Mouse (Mus musculus): ENCODE measurements at regions not wholly inside any gene's neighbourhood (a gene's known extent, or its start where the extent isn't known, plus 50 kb on each side); places are given as distances from the start of the nearest gene placed in this dataset.

- ATAC-seq (ENCODE audit: low FRiP score) = peak; percentile 73
- Histone ChIP-seq H3K9me3 (no peaks in the 10 kb centered on the region), H3K36me3 (replicated peaks) (no peaks in the 10 kb centered on the region), H3K9ac (no peak overlapping the region), H3K27me3 (0 out of 2 replicates have a peak, but pooled peaks cover 6% of the 10 kb centered on the region), H3K4me3 (replicated peaks) (no peak overlapping the region), H3K27ac (no peak overlapping the region), H3K4me1 (peaks cover 8% of the 10 kb centered on the region), H3K4me2 (no peak overlapping the region)
- 53% methylated on average over 3 of the region's 3 CpGs for WGBS
Observed at GRCm38 (mm10) chr5:107055455-107055854, 91.3 kb downstream of the Cdc7 start.

All from forebrain, embryonic 12.5 days (tissue).